Mouse (Mus musculus): ENCODE results near the gene L3mbtl4.
"Not testable (repeated sequence)": the region's sequence is repeated elsewhere in the genome, so short reads cannot be mapped to it uniquely, and the experiment has no call there.

The L3mbtl4 gene

DNA sequence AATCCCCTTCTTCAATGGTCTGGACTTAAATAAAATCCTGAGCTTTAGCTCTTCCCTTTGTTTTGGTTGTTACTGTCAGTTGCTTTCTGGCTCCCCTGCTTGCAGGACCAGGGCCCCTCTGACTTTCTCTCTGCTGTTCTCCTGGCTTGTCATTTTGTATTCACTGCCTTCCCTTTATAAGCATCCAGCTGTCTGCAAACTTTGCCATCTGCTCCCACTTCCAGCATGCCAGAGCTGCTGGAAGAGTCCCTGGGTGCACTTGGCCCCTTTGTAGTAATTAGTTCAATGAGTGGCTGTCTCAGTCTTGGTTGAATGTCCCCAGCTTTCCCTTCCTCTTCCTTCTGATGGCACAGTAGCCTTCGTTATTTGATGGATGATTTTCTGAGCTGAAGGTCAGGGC lies 132.4 kb downstream of the L3mbtl4 start:
- DNase-seq = peak; percentile 32 to 38

GRCm38 (mm10) chr17:68407121-68407520 lies 133.5 kb downstream of the L3mbtl4 start:
- not testable (repeated sequence) for DNase-seq

DNA sequence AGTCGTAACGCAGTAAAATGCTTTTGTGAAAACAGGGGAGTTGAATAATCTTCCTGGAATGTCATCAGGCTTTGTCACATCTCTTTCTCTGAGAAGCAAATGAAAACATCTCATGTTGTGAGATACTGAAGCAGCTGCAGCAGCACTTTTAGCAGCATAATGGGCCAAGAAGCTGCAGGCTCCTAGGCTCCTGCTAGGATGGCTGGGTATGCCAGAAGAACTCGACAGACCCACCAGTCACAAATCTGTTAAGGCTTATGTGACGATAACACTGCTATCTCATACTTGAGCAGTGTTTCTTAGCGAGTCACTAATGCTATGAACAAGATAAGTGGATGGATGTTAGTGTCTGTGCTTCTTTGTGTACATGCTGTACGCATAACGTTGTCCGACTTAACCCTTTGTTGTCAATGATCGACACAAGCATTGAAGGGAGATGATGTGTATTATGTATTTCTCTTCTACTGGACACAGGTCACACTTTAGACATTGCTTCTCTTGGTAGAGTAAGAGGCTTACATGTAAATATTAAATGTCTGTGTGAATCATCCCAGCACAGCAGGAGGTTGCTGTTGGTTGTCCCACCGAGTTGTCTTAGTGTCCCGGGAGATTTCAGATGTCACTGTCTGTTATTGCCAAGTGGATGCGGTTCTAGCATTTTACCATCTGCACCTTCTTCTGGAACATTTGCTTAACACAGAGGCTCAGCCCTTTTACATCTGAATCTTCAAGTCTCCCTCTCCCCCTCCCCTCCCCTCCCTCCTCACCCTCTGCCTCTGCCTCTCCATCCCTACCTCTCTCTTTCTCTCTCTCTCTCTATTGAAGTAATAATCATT lies 149.3 kb downstream of the L3mbtl4 start:
- DNase-seq = peak; percentile 56 to 59

DNA sequence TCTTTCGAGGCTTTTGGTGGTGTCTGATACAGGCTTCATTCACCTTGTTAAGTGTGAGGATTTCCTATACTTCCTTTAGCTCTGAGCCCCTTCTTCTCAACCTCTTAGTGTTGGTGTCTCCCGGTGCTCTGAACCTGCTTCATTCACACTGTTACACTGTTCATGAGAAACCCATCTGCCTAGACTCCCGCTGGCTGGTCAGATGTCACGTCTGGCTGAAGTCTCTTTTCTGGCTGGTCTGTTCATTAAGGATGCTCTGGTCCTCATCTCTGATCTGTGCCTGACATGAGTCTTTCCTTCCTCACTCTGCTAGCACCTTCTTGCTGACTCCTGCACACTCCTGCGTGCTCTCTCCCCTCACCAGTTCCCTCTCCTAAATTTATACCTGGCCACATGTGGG lies 160.0 kb downstream of the L3mbtl4 start:
- peak; percentile 29 to 44 for DNase-seq

DNA sequence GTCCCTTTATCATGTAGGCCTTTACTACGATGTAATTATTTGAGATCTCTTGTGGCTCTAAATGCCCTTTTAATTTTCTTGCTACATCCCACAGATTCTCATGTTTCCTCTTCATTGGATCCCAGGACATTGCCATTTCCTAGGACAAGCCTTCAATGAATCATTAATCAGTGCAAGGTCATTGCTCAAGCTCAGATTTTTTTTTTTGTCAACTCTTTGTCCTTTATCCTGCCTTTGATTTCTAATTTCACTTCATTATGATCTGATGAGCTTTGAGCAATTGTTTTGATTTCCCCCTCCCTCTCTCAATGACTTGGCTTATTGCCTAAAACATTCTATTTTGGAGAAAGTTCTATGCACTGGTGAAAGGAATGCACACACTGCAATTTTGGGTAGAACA lies 177.3 kb downstream of the L3mbtl4 start:
- no peak for DNase-seq

DNA sequence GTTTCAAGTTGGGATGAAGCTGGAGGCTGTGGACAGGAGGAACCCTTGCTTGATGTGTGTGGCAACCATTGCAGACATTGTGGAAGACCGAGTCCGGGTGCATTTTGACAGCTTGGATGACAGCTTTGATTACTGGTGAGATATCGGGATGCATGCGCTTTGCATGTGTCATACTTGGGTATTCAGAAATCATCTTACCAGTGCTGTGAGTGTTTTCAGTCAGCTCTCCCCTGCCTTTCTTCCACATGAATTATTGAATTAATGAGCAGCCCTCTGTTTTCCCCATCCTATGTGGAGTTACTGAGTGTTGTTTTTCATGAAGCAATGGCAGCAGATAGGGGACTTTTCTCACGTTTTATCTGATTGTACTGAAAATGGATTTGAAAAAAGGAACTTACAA lies 187.9 kb downstream of the L3mbtl4 start:
- no peak for DNase-seq

GRCm38 (mm10) chr17:68467311-68467710 lies 193.7 kb downstream of the L3mbtl4 start:
- peak; percentile 6 to 40 for DNase-seq

DNA sequence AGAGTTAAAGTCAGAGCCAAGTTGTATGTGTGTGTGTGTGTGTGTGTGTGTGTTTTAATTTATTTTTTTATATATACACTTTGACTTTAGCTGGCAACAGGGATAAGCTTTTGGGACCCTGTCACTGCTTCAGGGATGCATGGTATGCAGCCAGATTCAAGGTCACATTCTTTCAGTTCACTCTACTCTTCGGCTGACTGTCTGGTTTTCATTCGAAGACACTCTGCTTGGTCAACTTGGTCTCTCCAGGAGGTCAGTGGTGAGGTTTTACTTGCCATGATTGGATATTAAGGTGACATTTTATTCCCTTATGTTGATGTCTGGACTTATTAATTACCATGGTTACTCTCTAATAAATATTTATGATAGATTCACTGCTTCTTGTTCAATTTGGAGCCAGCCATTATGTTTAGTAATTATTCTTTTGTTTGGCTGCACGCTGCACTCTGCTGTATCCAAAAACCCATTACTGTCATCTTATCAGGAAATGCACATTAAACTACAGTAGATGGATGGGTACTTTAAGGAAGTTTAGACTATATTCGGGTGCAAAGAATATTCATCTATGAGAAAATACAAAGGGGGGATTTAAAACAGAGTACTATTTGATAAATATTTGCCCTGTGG lies 216.6 kb downstream of the L3mbtl4 start:
- DNase-seq = no peak

- peak; percentile 8 to 25 for DNase-seq
Measured at GRCm38 (mm10) chr17:68492231-68492630, 218.6 kb downstream of the L3mbtl4 start.

DNA sequence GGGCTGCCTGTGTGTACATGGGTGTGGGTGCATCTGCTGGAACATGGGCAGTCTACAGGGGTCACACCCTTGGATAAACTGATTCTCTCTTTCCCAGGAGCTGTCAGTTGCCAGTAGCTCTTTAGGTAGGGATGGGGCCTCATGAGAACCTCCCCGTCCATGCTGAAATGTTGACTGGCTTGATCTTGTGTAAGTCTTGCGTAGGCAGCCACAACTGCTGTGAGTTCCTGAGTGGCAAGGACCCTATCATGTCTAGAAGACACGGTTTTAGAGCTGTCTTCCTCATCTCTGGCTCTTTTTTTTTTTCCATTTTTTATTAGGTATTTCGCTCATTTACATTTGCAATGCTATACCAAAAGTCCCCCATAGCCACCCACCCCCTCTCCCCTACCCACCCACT lies 229.4 kb downstream of the L3mbtl4 start:
- DNase-seq = not testable (repeated sequence)

- peak; percentile 63 to 66 for DNase-seq
Measured at GRCm38 (mm10) chr17:68559698-68560097, 286.1 kb downstream of the L3mbtl4 start.

DNA sequence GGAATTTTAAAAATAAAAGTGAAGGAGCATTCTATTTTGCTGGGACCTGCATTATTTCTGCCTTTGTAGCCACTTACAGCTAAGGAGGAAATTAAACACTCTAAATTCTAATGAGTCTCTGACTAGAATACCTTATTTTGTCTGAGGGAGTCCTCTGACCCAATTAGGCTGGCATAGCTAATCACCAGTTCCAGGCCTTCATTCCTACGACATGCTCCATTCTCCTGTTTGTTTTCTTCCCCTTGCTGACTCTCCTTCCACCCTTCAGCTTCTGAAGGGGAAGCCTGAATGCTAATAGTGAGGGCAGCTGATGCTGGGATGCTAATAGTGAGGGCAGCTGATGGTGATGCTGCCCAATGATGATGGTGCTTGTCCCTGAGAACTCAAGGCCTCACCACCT lies 286.7 kb downstream of the L3mbtl4 start:
- peak in 1 of 2 experiments; percentile 36 for DNase-seq

GRCm38 (mm10) chr17:68571806-68572205 lies 298.2 kb downstream of the L3mbtl4 start:
- DNase-seq = no peak

GRCm38 (mm10) chr17:68585195-68585594 lies 311.6 kb downstream of the L3mbtl4 start:
- no peak for DNase-seq

- no peak for DNase-seq
Measured at GRCm38 (mm10) chr17:68591619-68592018, 318.0 kb downstream of the L3mbtl4 start.

- DNase-seq = peak; percentile 64 to 78
Measured at GRCm38 (mm10) chr17:68602744-68603143, 329.1 kb downstream of the L3mbtl4 start.

GRCm38 (mm10) chr17:68607691-68608090 lies 334.1 kb downstream of the L3mbtl4 start:
- no peak for DNase-seq

DNA sequence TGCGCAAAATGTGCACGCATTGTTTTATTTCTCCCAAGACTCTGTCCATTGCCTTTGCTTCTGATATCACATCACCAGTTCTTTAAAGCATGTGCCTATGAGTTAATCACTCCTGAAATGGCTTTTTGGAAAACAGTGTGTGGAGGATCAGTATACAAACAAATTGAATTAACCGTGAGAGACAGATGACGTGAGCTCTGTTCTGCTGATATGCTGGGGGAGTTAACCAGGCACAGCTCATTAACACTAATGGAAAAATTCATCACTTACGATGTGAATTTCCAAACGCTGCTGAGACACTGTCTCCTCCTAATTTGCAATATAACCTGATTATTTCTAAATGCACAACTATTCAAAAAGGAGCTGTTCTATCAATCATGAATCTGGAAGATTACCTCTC lies 337.6 kb downstream of the L3mbtl4 start:
- no peak for DNase-seq

GRCm38 (mm10) chr17:68625281-68625680 lies 351.7 kb downstream of the L3mbtl4 start:
- DNase-seq = no peak

DNA sequence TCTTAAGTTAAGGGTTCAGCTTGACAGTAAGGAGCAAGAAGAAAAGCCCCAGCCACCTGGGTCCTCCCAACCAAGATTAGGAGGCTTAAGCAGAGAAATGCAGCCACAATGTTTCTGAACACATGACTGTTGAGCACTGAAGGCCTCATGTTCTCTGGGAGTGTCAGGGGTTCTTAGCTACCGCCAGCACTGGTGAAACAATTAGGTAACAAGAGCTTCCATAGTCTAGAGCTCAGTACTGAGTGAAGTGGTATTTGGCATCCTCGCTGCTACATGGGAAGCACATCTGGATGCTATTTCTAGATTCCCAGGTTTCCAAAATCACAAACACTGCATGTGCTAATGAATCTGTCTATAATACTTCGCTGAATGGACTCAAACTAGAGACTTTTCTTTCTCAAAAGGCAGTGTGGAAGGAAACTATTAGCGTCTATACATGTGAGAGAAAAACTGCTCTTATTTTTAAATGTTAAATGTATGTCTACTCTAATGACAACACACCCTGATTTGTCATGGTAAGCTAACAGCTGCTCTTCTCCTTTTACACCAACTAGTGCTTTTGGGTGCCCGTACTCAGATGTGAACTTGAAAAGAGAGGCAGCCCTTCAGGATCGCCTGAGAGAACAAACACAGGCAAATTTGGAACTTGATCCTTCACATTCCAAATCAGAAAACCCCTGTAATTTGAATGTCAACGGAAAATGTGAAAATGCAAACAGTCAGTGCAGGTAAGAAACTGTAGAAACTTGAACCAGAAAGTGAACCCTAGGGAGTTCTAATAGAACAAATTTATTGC lies 356.2 kb downstream of the L3mbtl4 start:
- no peak for DNase-seq

- DNase-seq = no peak
Measured at GRCm38 (mm10) chr17:68631396-68631795, 357.8 kb downstream of the L3mbtl4 start.

GRCm38 (mm10) chr17:68640187-68640586 lies 366.6 kb downstream of the L3mbtl4 start:
- peak in 1 of 2 experiments; percentile 3 for DNase-seq

GRCm38 (mm10) chr17:68642521-68643088 lies 369.0 kb downstream of the L3mbtl4 start:
- no peak for DNase-seq

Measured in cerebellum, postnatal 14 days (tissue).